Mouse (Mus musculus): Measurements from ENCODE around the gene Rnf114.

- no peak for TF ChIP-seq EP300 (IDR thresholded peaks at IDR 0.05; ENCODE audit: low read depth)
- no peak for TF ChIP-seq CTCF (IDR thresholded peaks at IDR 0.05; ENCODE audit: low read depth)
Observed at GRCm38 (mm10) chr2:167487551-167487950, 4.9 kb upstream of the Rnf114 start.
